Mouse (Mus musculus) midbrain, embryonic 14.5 days (tissue): ENCODE measurements around the gene Ss18l2. TPM values are rescaled to one million over a fixed set of nuclear protein-coding genes. Genes with fewer than 3 reads are reported as not detected.
A peak's percentile ranks its signal among the peaks of the same experiment; 100 is the strongest.

ENCODE experiments used
- ATAC-seq: fragments of 200-750 bp; cut with Nextera tagmentation; 2 replicates; pipeline ENCODE4 v1.8.0; 2017; ENCODE audit warnings: moderate number of reproducible peaks, moderate library complexity; ENCODE audit not compliant: low FRiP score, low TSS enrichment
- DNase-seq: peaks from one replicate; pipeline ENCODE4 v3.0.0-alpha.2; 2015
- H3K27ac ChIP-seq: fragments of 300-500 bp; sonication (generic); replicated peaks from 2 replicates; pipeline ENCODE4 v1.5.1; 2014; ENCODE audit warnings: mild to moderate bottlenecking, low read depth, low read length, moderate library complexity
- H3K27me3 ChIP-seq: fragments of 300-500 bp; sonication (generic); 2 replicates; pipeline ENCODE4 v1.6.1; 2014; ENCODE audit warnings: low read length, control low read depth, mixed read lengths; ENCODE audit not compliant: control insufficient read depth, insufficient read depth
- H3K36me3 ChIP-seq: fragments of 300-500 bp; sonication (generic); 2 replicates; pipeline ENCODE4 v1.6.1; 2014; ENCODE audit warnings: low read length, control low read depth; ENCODE audit not compliant: control insufficient read depth, insufficient read depth
- H3K4me1 ChIP-seq: fragments of 300-500 bp; sonication (generic); 2 replicates; pipeline ENCODE4 v1.6.1; 2014; ENCODE audit warnings: mild to moderate bottlenecking, antibody characterized with exemption, low read length, control low read depth; ENCODE audit not compliant: control insufficient read depth, insufficient read depth
- H3K4me2 ChIP-seq: fragments of 300-500 bp; sonication (generic); 2 replicates; pipeline ENCODE4 v1.6.1; 2014; ENCODE audit warnings: mild to moderate bottlenecking, low read length, moderate library complexity
- H3K4me3 ChIP-seq: fragments of 300-500 bp; sonication (generic); replicated peaks from 2 replicates; pipeline ENCODE4 v1.5.1; 2014; ENCODE audit warnings: low read depth, low read length
- H3K9ac ChIP-seq: fragments of 300-500 bp; sonication (generic); replicated peaks from 2 replicates; pipeline ENCODE4 v1.6.1; 2014; ENCODE audit warnings: mild to moderate bottlenecking, low read length, moderate library complexity
- H3K9me3 ChIP-seq: fragments of 300-500 bp; sonication (generic); 2 replicates; pipeline ENCODE4 v1.6.1; 2016; ENCODE audit warnings: low read length, control low read depth, mixed read lengths; ENCODE audit not compliant: control insufficient read depth
- WGBS: fragments of 180-500 bp; shearing (Covaris S2); extraction: QIAGEN DNeasy Blood & Tissue Kit; methylation state at CpG from one replicate; pipeline ENCODE4 v1.1.7; 2014; 5-methylcytosine and 5-hydroxymethylcytosine counted together
- polyA plus RNA-seq: library from polyadenylated mRNA; unstranded; fragments of >200 nt; fragmentation: Nextera tagmentation; extraction: Ambion mirVana; gene quantifications from 2 replicates; pipeline ENCODE4 v1.2.1, GENCODE M21; 2014

Gene Ss18l2
- polyA plus RNA-seq, 1 experiment from 2014 or later = 164 TPM

DNA sequence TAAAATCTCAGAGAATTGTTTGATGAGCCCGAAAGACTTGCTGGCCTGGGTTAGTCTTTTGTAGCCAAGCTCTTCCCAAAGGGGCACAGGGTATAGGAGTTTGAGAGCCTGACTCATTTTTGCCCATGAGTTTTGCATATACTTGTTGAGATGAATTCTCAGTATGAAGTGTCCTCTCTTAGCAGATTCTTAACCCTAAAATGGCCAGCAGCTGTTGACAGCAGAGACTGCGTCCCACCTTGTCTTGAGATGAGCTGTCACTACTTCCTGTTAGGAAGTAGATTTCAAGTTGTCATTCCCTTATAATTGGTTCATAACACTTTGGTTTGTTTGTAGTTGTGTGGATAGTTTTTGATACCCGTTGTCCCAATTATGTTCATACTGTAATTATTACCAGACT, 31.0 kb downstream of the Ss18l2 start:
- Histone ChIP-seq H3K4me2 (no peak overlapping the region), H3K27ac (no peak overlapping the region), H3K36me3 (peaks cover 64% of the 10 kb centered on the region), H3K9ac (no peak overlapping the region), H3K4me3 (no peak overlapping the region), H3K9me3 (no peaks in the 10 kb centered on the region), H3K27me3 (no peaks in the 10 kb centered on the region), H3K4me1 (no peaks in the 10 kb centered on the region)
- 94% methylated on average over 3 of the region's 3 CpGs for WGBS
- ATAC-seq (no peak), DNase-seq (no peak)

GRCm38 (mm10) chr9:121744051-121744450, 33.9 kb downstream of the Ss18l2 start:
- 94% methylated on average over 8 of the region's 8 CpGs for WGBS
- Histone ChIP-seq H3K9ac (no peak overlapping the region), H3K9me3 (no peaks in the 10 kb centered on the region), H3K4me3 (no peak overlapping the region), H3K4me1 (no peaks in the 10 kb centered on the region), H3K27ac (no peak overlapping the region), H3K36me3 (peaks cover 84% of the 10 kb centered on the region), H3K27me3 (no peaks in the 10 kb centered on the region), H3K4me2 (no peak overlapping the region)
- ATAC-seq = no peak
- no peak for DNase-seq

DNA sequence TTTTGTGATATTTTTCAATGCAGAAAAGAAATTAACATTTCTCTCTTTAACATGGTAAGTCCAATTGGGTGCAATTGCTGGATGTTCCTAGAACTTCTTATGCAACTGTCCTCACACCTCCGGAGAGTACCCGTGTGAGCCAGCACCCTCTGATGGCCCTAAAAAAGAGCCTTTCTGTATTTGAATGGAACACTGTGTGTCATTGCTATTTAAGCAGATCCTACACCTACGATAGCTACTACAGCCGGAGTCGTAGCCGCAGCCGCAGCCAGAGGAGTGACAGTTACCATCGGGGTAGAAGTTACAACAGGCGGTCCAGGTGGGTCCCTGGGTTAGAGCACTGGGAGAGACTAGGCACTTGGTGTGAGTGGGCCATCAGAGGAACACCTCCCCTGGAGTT, 42.6 kb downstream of the Ss18l2 start:
- H3K9me3 ChIP-seq = no peaks in the 10 kb centered on the region
- DNase-seq (no peak), ATAC-seq (no peak)
- H3K4me1 ChIP-seq = no peaks in the 10 kb centered on the region
- no peak overlapping the region for H3K4me3 ChIP-seq
- H3K36me3 ChIP-seq = peaks cover 90% of the 10 kb centered on the region
- no peak overlapping the region for H3K9ac ChIP-seq
- 97% methylated on average over 9 of the region's 9 CpGs for WGBS
- H3K4me2 ChIP-seq = no peak overlapping the region
- no peaks in the 10 kb centered on the region for H3K27me3 ChIP-seq
- no peak overlapping the region for H3K27ac ChIP-seq

DNA sequence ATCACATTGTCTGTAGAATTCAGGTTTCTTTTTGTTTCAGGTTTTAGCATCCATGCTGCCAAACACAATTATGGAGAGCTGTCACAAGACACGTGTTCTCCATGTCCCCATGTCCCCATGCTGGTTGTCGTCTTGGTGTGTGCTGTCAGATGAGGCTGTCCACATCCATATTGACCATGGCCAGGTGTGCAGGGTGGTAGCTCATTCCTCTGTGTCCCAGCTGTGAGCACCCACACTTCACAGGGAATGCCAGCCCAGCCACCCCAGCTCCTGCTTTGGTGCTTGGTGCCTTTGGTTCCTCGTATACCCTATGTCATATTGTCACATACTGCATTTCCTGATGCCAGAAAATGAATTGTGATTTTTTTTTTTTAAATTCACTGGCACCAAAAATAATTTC, 44.5 kb downstream of the Ss18l2 start:
- ATAC-seq (no peak), DNase-seq (no peak)
- 92% methylated on average over 3 of the region's 3 CpGs for whole genome bisulfite sequencing

GRCm38 (mm10) chr9:121756785-121757184, 46.7 kb downstream of the Ss18l2 start:
- ATAC-seq (no peak), DNase-seq (no peak)
- H3K36me3 ChIP-seq = peaks cover 49% of the 10 kb centered on the region
- 95% methylated on average over 3 of the region's 3 CpGs for WGBS
- H3K4me3 ChIP-seq = no peak overlapping the region
- no peak overlapping the region for H3K9ac ChIP-seq
- H3K27ac ChIP-seq = no peak overlapping the region
- peaks cover 16% of the 10 kb centered on the region for H3K4me1 ChIP-seq
- no peaks in the 10 kb centered on the region for H3K9me3 ChIP-seq
- H3K4me2 ChIP-seq = no peak overlapping the region
- H3K27me3 ChIP-seq = no peaks in the 10 kb centered on the region

More for the DNA sequence above, 44.5 kb downstream of the Ss18l2 start:
- Histone ChIP-seq H3K9ac (no peak overlapping the region), H3K27me3 (no peaks in the 10 kb centered on the region), H3K4me3 (no peak overlapping the region), H3K4me1 (peaks cover 8% of the 10 kb centered on the region; the same call in 1 of the 2 replicates), H3K36me3 (peaks cover 71% of the 10 kb centered on the region), H3K4me2 (no peak overlapping the region), H3K27ac (no peak overlapping the region), H3K9me3 (no peaks in the 10 kb centered on the region)

- Histone ChIP-seq H3K9ac (no peak overlapping the region), H3K27ac (no peak overlapping the region), H3K36me3 (peaks cover 44% of the 10 kb centered on the region), H3K4me1 (peaks cover 16% of the 10 kb centered on the region), H3K27me3 (no peaks in the 10 kb centered on the region), H3K4me2 (no peak overlapping the region), H3K4me3 (no peak overlapping the region), H3K9me3 (no peaks in the 10 kb centered on the region)
- WGBS = 68% methylated on average over 3 of the region's 3 CpGs
- ATAC-seq = no peak
- no peak for DNase-seq
These were observed 47.3 kb downstream of the Ss18l2 start for GRCm38 (mm10) chr9:121757432-121757831.

GRCm38 (mm10) chr9:121757835-121758814, 48.0 kb downstream of the Ss18l2 start:
- Histone ChIP-seq H3K27me3 (no peaks in the 10 kb centered on the region), H3K4me3 (peak overlapping the region; percentile 88), H3K9me3 (no peaks in the 10 kb centered on the region), H3K4me2 (peak overlapping the region; percentile 93), H3K4me1 (peaks cover 16% of the 10 kb centered on the region), H3K36me3 (peaks cover 45% of the 10 kb centered on the region), H3K9ac (0 out of 2 replicates have a peak overlapping the region, but pooled peaks have one; percentile 9), H3K27ac (no peak overlapping the region)
- no peak for ATAC-seq
- WGBS = 56% methylated on average over 10 of the region's 10 CpGs
- peak; percentile 8 for DNase-seq

GRCm38 (mm10) chr9:121759091-121760081, 49.3 kb downstream of the Ss18l2 start, which contains the start of gene Zfp651:
Gene Zfp651 (plus strand): TSS chr9:121759330.
- Histone ChIP-seq H3K9me3 (no peaks in the 10 kb centered on the region), H3K27ac (peak within 1 kb of the TSS; percentile 85), H3K4me3 (peak within 1 kb of the TSS; percentile 88), H3K27me3 (no peaks in the 10 kb centered on the region), H3K9ac (peak within 1 kb of the TSS; percentile 89), H3K4me1 (peaks cover 16% of the 10 kb centered on the region), H3K4me2 (peak within 1 kb of the TSS; percentile 93), H3K36me3 (peaks cover 46% of the 10 kb centered on the region)
- ATAC-seq (peak; percentile 86), DNase-seq (peak; percentile 92)
- WGBS = under 1% methylated on average over 88 of the region's 97 CpGs
